Comparison of ENCODE assay signal across 8 mouse cellular contexts in genomic region chr6:99200656-99201055, GRCm38 (mm10).
A peak's percentile ranks its signal among the peaks of the same experiment; 100 is the strongest.
DNase-seq lines count a peak whose midpoint lies in the region; ATAC-seq lines count a peak whose summit lies in the region.

No protein-coding gene starts in this region.

- H3K36me3 ChIP-seq in heart, embryonic 10.5 days: no peaks in the 10 kb centered on the region

- H3K27me3 ChIP-seq in heart, embryonic 10.5 days (ENCODE audit: insufficient read depth, poor library complexity, severe bottlenecking): no peaks in the 10 kb centered on the region

- no peaks in the 10 kb centered on the region for H3K9me3 ChIP-seq in heart, embryonic 10.5 days

- no peak for ATAC-seq in erythroid progenitor cell, adult 5-6 weeks (replicated peaks; ENCODE audit: low FRiP score, poor library complexity, severe bottlenecking)

- H3K4me3 ChIP-seq in heart, embryonic 10.5 days: peak overlapping the region; percentile 39

- DNase-seq in cerebellum, postnatal 10 days: peak; percentile 45 to 57
- DNase-seq in cerebellum, adult 9-11 months: no peak
- DNase-seq in R1 (ENCODE audit: low read depth, low spot score): peak; percentile 10
- peak; percentile 92 for DNase-seq in heart, embryonic 10.5 days (ENCODE audit: low spot score)
- peak; percentile 58 for DNase-seq in mesoderm, embryonic 11.5 days (ENCODE audit: low read depth, low spot score)
- no peak for DNase-seq in thymus, postnatal 0 days (ENCODE audit: low spot score)
- no peak for DNase-seq in layer of hippocampus, postnatal 25 days (ENCODE audit: extremely low spot score in 1 of 2, low spot score in 1 of 2)

- WGBS in heart, embryonic 10.5 days: 6% methylated on average over 11 of the region's 11 CpGs

- peak overlapping the region; percentile 93 for H3K27ac ChIP-seq in heart, embryonic 10.5 days

- peaks cover 85% of the 10 kb centered on the region for H3K4me1 ChIP-seq in heart, embryonic 10.5 days

Comparison
In these comparisons a context has a peak if more than half of its experiments do, and no peak if none do; other contexts are left out.
1. DNase-seq: peak in cerebellum, postnatal 10 days (2 of 2), R1 (single experiment), heart, embryonic 10.5 days (single experiment) and mesoderm, embryonic 11.5 days (single experiment); none in cerebellum, adult 9-11 months (single experiment), thymus, postnatal 0 days (single experiment) and layer of hippocampus, postnatal 25 days (0 of 2).